Mouse (Mus musculus) gonadal fat pad, adult 2 months (tissue): ENCODE results near the gene Tm9sf2. TPM values are rescaled to one million over a fixed set of nuclear protein-coding genes. Genes with fewer than 3 reads are reported as not detected.
"Not testable (repeated sequence)": the region's sequence is repeated elsewhere in the genome, so short reads cannot be mapped to it uniquely, and the experiment has no call there.

Experiments used
- DNase-seq: peaks from one replicate; pipeline ENCODE4 v3.0.0-alpha.2; 2012; ENCODE audit warnings: low read depth
- polyA plus RNA-seq: library from polyadenylated mRNA; depleted of rRNA; stranded (reverse); fragments of >200 nt; gene quantifications from 2 replicates; pipeline ENCODE4 v1.2.3, GENCODE M21; 2012; rRNA removed

Gene Tm9sf2
- polyA plus RNA-seq, result 113 and 161 TPM in 2 replicates

DNA sequence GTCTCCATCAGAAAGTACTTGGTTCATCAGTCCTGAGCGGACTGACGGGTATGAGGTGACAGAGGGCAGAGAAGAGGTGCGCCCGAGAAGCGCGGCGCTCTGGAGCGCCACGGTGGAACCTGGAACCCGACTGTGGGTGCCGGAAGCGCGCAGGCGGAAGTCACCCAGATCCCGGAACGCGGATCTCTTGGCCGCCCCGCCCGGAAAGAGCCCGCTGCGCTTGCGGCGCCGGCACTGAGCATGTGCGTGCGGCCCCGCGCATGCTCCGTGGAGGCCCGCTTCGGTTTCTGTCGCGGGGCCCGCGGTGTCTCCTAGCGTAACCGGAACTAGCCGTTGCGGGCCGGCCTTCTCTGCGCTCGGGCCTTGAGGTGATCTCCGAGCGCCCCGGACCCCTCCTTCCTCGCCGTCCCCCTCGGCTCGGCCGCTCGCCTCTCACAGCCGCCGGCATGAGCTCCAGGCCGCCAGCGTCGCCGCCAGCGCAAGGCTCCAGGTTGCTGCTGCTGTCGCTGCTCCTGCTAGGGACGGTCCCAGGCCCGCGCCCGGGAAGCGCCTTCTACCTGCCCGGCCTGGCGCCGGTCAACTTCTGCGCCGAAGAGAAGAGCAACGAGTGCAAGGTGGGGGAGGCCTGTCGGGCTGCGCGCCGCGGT is at the start of gene Tm9sf2:
TSS of gene Tm9sf2 (plus strand) at position 217 of the 647 bp plus-strand sequence.
- DNase-seq, result no peak

DNA sequence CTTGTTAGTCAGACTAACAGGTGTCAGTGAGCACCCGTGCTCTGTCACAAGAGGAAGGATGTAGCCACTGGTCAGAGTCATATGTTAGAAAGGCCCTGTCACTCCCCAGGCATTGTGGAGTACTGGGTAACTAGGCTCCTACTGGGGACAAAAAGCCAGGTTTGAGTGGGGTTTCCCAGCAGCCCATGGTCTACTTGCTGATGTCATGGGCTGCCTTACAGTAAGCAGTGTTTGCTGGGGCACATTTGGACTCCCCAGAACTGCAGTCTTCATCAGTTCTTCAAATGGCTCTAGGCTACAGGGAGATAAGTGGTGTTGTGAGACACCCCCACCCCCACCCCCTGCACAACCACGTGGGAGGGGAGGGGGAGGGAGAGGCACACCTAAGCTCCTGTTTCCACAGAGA is 48.9 kb upstream of the Tm9sf2 start:
- DNase-seq, result no peak

DNA sequence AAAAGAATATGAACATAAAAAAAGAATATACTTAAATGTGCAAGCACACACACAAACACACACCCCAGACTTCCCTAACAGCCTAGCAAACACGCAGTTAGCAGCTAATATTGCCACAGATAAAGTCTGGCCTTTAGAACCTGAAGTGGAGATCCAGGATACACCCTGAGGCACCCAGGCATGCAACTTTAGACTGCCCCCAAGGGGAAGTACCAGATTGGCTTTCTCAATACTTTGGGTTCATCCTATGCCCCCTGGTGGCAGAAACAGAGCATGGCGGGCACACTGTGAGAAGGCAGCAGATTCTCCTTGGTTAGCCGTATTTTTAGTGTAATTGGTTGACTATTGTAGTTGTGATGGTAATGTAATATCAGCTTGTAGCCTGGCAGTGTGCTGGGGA is 46.2 kb upstream of the Tm9sf2 start:
- DNase-seq, result no peak

DNA sequence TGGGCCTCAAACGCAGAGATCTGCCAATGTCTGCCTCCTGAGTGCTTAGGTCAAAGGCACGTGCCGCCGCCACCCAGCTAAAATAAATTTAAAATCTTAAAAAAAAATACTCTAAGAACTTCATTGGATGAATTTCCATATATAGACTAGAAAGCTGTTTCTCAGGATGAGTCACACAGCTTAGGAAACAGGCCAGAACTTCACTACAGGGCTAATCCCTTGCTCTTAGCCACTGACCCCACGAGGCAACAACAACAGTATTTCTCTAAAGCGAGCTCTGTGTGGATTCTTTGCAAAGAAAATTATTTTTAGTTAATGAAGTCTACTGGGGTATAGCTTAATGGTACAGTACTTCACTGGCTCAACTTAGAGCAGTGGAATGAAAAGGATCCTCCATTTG is 45.5 kb upstream of the Tm9sf2 start:
- no peak for DNase-seq

DNA sequence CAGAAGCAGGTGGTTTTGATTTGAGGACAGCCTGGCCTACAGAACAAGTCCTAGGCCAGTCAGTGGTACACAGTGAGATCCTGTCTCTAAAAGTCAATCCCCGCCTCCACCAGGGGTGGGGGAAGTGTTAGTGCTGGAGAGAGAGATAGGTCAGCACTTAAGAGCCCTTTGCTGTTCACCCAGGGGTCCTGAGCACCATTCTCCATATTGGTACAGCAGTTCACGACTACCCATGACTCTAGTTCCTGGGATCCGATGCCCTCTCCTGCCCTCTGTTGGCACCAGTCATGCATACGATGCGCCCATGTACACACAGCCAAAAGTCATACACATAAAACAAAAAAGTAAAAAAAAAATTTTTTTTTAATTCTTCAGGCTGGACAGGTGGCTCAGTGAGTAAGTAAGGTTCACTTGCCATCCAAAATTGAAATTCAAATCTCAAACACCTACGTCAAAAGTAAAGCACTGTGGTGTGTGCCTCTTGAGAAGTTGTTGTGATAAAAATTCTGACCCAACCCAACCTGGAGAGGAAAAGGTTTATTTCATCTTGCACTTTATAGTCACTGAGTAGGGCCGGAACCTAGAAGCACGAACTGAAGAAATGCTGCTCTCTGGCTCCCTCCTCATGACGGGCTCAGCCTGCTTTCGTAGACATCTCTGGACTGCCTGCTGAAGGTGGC is 44.3 kb upstream of the Tm9sf2 start:
- DNase-seq, result no peak

DNA sequence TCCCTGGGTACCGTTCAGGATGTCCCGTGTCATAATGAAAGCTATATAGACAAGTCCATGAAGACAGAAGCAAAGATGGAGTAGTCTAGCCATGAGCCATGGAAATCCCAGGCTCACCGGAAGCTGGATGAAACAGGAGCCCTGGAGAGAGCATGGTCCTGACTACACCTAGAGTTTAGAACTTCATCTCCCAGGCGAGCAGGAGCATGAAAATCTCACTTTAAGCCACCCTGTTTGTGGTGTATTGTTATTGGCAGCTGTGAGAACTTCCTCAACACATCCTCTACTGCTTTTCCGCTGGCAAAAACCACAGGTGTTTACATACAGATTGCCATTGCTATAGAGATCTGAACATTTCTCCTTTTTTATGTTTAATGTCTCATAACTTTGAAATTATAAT is 43.2 kb upstream of the Tm9sf2 start:
- DNase-seq, result no peak

DNA sequence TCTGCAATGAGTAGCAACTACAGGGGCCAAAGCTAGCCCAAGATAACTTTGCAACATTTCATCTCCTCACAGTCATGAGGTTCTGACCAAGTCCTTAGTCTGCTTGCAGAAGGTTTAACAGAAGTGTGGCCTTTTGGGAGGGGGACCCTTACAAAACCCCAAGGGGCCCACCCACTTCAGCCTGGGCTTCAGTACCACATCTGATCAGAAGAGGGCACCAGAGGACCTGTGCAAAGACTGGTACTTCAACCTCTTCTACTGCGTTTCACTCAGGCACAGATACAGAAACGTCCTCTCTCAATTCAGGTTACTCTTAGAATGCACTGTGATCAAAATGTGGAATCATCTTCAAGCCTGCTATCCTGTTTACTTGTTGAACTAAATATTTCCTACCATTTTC is 42.3 kb upstream of the Tm9sf2 start:
- no peak for DNase-seq

DNA sequence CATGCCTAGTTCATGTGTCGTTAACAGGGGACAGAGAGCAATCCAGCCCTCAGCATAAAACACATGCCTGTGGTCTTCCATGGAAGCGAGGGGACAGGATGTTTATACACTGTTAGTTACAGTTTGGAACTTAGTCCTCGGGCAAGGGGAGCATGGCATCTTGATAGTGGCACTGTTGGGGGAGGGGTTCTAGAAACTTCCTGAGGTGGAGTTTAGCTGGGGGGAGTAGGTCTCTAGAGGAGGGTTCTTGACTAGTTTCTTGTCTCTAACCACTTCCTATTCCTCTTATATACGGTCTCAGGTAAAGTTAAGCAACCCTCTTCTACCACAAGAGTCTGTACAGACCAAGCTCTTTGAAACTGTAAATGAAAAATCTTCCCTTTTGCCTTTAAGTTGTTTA is 40.6 kb upstream of the Tm9sf2 start:
- no peak for DNase-seq

DNA sequence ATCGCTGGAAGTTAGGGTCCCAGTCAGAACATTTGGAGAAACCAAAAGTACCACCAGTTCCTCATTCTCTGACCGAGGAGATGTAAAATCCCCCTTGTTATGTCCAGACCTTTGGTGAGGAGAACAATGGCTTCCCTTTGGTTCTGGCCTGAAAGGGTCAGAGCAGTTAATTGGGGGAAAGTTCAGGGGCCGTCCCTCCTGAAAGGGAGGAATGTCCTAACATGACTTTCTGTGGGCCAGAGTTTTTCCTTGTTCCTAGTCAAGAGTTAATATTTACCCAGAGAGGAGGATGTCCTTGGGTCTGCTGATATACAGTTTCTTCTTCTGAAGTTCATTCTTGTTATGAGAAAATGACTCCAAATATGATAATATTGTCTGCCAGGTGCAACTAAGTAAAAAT is 38.8 kb upstream of the Tm9sf2 start:
- not testable (repeated sequence) for DNase-seq

DNA sequence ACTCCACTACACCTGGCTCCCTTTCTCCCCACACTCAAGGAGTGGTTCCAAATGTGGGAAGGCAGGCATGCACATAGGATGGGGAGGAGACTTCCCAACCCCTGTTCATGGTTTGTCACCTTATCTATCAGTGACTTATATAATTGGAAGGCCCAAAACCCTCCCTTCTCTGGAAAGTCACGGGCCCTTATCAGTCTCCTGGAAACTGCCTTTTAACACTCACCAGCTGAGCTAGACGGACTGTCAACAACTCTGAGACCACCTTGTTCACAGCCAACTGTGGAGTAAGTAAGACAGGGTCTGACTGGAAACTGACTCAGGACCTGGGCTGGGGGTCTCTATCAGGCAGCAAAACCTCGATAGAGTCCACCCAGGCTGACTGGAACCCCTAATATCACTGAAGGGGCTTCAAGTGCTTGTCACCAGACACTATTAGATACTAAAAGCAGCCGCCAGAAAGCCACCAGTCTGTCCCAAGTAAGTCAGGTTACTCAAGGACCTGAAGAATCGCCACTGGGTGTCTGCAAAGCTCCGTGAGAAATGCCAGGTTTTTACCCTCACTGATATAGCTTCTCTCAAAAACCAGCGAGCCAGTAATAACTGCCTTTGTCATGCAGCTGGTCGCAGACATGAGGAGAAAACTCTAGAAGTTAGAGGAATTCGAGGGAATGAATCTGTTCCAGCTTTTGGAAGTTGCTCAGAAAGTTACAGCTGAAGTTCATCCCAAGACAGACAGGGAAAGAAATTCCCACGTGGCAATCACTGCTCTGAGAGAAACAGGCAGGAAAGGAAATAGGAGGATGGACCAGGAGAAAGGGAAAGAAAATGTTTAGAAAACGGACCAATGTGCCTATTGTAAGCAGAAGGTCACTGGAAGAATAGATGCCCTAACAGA is 37.8 kb upstream of the Tm9sf2 start:
- no peak for DNase-seq

DNA sequence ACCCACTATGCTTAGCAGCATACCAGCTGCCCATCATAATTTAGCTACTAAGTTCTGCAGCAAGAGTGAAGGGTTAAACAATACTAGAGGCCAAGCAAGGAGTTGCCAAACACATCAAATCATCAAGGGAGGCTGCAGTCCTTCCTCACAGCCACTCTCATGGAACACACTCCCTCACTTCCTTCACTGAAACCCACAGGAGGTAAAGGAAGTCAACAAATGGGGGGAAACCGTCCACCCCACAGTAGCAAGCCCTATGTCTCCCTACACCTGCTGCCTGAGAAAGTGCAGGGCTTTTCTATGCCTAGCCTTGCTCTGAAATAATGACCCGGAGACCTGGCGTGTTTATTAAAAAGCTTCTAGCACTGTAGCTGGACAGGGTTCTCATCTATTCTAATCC is 36.9 kb upstream of the Tm9sf2 start:
- DNase-seq, result no peak

DNA sequence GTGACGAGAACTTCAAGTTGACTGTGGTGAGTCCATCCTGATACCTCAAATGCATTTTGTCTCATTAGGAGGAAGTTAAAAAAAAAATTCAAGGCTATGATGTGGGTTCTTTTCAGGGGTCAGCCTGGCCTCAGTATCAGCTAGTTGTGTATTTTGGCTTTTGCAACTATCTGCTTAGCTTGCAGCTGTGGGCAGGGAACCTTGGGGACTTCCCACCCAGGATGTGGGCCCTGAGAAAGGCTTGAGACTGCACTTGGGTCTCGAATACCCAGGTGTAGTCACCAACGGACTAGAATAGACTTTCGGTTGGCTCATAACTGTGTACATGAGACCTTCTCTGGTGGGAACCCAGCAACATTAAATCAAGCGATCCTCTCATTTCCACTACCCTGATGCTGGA is 33.4 kb upstream of the Tm9sf2 start:
- no peak for DNase-seq

DNA sequence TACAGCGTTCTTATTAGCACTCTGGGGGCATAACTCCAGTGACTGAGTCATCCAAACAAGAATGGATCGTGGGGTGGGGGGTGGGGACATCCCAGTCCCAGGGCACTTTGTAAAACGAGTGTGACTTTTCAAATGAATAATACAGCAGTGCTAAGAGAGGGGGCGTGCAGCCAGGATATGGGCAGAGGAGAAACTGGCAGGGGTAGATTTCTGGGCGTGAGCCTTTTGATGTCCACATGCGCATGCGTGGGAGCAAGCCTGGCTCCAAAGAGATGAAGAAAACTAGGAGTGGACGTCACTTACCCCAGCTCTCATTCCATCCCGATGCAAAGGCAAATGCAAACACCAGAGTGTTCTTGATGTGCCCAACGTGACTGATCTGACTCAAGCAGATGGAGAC is 32.5 kb upstream of the Tm9sf2 start:
- DNase-seq, result no peak

DNA sequence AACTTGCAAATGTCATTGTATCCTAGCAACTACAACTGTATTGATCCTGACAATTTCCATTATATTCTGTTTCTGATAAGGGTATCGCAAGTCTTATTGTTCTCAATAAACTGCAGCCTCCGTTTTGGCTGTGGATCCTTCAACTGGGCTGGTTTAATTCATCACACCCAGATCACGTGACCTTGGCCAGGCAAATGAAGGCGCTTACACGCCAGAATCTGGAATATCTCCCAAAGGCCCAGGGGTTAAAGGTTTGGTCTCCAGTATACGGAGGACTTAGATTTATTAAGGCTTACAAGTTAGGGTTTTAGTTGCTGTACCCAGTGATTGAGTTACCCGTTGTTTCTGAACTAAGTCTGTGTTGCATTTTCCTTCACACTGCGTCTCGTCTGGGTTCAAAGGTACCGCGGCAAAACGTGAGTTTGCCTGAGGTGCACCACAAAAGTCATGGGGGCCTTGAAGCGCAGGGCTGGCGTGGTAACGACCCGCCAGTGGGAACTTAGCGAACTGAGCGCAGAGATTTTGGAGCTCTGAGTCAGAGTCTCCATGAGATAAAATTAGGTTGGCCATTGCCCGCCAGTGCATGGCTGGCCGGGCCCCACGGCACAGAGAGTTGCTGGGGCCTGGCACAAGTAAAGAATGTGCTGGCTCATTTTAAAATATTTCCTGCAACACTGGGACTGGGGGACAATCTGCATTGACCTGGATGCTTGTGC is 31.2 kb upstream of the Tm9sf2 start:
- no peak for DNase-seq

DNA sequence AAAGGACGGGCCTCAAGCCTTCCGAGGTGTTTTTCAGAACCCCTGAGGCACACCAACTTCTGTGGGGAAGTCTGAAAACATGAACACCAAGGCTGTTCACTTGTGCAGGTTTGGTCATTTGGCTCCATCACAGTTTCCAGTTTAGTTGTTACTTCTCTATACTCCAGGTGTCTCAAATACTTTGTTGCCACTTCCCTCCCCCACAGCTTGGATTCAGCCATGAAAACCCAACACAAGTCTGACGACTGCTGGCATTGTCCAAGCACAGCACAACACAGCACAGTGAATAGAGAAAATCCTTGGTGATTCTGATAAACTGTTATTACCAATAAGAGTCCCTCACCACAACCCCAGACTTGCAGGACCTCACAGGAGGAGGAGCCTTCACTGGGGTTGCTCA is 29.8 kb upstream of the Tm9sf2 start:
- no peak for DNase-seq

DNA sequence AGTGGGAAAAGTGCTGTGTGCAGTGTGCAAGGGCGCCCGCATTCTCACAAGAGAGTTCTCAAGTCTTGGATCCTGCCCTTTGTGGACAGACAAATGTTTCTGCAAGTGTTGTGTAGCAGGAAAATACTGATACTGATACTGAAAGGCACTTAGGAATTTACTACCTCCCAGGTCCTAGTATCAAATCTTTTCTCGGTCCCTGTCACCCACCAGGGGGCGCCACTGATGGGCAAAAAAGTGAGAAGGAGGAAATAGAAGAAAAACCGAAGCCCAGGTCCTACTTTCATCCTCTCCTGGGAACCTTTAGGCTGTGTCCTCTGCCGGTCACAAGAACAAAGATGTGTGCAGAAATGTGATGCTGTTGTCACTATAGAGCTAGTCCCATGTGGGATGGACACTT is 27.4 kb upstream of the Tm9sf2 start:
- no peak for DNase-seq

DNA sequence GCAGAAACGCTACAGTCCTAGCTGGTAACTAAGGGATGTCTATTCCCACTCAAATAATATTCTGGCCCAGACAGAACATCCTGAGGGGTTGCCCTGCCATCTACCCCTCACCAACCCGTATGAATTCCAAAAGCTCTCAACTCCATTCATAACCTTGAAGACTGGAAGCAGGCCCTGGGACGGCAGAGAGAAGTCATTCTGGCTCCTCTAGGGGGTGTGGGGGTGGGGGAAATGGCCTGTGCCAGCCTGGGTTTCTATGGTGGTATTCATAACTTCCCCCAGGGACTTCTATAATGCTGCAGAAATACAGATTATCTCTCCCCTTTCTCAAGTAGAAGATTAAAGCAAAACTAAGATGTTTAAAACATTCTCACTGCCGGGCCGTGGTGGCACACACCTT is 26.9 kb upstream of the Tm9sf2 start:
- no peak for DNase-seq

DNA sequence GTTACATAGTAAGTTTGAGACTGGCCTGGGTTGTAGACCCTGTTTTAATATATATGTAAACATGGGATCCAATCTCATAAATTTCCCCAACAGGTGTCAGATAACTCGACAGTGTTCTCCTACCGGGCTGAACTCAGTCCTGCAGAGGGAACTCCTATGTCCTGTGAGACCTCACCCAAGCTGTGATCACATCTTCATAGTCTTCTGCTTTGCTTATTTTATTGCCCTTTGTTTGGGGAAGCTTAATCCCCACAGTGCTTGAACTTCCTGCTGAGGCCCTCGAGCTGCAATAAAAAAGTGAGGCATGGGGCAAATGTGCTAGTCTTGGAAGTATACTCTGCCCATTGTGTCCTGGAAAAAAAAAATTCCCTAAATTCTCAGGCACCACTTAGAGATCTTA is 25.5 kb upstream of the Tm9sf2 start:
- DNase-seq, result no peak

DNA sequence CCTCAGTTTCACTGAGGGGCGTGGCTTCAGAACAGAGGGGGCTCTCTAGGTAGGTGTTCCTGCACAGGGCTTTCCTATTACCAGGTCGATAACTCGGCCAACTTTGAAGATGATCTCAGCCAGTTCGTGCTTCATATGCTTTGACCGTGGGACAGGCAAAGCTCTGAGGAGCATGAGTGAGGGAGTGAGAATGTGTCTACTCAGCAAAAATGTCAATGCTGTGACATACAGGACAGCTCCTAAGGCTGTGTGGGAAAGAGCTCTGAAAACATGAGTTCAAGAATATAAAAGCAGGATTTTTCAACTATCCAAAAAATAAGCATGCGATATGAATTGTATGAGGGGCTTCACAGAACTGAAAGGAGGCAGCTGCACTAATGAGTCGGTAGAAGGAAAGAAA is 23.3 kb upstream of the Tm9sf2 start:
- DNase-seq, result no peak

DNA sequence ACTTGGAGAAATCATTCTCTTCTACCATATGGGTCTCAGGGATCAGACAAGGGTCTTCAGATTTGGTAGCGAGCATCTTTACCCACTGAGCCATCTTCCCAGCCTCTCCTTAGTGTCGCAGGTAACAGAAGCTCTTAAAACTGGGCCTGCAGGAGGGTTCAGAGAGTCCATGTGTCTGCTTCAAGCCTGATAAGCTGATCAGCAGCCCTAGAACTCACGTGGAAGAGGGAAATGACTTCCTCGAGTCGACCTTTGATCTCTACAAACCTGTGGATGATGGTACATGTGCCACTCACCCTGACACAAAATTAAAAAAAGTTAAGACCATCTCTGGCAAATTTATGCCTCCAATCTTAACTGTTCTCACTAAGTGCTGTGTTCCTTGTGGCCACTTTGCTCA is 18.9 kb upstream of the Tm9sf2 start:
- no peak for DNase-seq

DNA sequence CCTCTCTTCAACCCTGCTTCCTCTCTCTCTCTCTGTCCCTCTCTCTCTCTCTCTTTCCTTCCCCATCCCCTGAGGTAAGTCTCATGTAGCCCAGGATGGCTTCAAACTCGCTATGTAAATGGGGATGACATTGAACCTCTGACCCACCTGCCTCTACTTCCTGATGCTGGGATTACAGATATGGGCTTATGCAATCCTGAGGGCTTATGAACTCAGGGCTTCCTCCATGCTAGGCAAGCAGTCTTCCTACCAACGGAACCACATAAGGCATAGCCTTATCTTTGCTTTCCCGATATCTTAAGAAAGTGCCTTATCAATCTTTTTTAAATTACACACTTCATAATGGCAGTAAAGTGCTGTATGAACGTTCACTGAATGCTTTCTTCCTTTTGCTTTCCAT is 14.5 kb upstream of the Tm9sf2 start:
- DNase-seq, result no peak

DNA sequence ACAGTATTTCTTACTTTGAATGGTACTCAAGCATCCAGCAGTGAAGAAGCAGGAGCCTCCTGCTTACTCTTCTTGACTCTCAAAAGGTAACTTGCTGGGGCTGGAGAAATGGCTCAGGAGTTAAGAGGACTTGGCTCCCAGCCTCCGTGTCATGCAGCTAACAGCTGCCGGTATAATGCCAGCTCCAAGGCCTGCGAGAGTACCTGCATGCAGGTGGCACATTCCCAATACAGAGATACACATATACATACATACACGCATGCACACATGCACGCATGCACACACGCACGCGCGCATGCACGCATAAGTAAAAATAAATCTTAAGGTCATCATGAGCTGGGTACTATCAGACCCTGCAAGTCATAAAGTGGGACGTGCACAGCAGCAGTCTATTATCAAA is 10.5 kb upstream of the Tm9sf2 start:
- DNase-seq, result no peak
